Mouse (Mus musculus): ENCODE data around the gene Rpl10a.
"Not testable (repeated sequence)": the region's sequence is repeated elsewhere in the genome, so short reads cannot be mapped to it uniquely, and the experiment has no call there.

Gene Rpl10a

DNA sequence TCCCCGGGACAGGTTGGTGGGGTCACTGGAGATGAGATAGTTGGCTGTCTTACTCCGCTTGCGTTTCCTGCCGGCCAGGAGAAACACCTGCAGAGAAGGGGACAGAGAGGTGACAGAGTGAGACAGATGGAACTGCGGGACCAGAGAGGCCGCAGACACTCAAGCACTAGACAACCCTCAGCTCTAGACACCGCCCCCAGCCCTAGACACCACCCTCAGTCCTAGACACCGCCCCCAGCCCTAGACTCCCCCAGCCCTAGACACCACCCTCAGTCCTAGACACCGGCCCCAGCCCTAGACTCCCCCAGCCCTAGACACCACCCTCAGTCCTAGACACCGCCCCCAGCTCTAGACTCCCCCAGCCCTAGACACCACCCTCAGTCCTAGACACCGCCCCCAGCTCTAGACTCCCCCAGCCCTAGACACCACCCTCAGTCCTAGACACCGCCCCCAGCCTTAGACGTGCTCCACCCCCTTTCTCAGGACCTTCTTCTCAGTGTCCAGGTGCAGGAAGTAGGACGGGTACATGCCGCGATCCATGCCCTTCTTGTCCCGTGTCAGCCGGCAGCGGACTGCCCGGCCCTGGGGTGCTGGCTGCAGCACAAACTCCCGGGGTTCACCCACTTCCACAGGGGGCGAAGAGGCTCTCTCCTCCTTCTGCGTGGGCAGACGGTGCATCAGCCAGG is 30.4 kb downstream of the Rpl10a start:
- in situ Hi-C loops (cut with MboI, MseI), result not testable (repeated sequence)

DNA sequence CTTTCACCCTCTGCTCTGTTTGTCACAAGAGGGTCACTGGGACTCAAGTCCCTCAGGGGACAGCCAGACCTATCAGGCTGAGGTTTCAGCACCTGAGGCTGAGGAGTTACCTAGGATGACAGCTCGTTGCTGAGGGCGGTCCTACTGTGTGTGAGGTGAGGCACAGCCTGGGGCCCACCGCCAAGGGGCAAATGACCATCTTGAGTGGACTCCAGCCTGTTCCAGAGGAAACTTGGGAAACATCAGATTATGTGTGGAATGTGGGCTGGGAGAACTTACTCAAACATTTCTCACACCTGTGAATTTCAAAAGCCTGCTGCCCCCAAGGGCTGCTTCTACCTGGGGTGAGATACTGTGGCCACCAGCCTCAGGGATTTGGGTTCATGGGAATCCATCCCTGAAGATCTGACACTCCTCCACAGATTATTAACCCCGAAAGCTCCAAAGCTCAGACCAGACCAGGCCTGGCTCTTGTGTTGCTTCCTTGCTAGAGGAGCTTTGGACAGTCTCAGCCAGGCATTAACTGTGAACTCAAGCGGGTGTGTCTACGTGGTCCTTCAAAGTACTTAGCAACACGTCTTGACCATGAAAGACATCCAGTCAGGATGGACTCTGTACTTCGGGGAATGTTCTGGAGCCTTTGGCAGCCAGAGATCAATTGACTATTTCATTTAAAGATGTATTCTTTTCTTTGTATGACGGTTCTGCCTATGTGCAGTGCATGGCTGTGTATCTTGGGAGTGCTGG is 32.4 kb downstream of the Rpl10a start:
- in situ Hi-C loops (cut with MboI, MseI), result no loop called here

DNA sequence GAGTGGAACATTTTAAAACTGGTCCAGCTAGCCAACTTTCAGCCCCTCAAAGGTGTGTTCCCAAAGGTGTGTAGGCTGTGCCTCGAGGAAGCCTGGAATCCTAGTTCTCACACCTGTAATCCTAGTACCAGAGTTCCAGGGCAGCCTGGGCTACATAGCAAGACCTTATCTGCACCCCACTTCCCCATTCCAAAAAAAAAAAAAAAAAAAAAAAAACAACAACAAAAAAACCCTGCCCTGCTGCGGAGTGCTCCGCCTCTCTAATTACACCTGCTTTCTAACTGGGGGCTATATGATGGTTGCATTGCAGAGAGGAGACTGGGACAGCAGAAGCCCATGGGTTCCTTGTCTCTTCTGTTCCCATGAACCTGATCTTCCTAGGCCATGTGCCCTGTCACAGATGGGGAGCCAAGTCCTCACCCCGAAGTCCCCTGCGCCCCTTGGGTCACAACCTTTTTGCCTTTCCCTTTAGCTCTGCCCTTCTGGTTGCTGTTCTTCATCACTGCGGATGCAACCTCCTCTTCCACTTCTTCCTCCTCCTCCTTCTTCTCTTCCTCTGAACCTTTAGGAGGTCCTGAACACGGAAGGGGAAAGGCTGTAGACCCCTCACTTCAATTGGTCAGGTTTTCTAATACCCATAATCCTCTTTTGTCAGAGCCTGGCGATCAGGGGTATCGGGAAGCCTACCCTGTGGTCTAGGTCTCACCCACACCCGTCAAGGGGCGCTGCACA is 33.8 kb downstream of the Rpl10a start:
- in situ Hi-C loops (cut with MboI, MseI), result no loop called here

DNA sequence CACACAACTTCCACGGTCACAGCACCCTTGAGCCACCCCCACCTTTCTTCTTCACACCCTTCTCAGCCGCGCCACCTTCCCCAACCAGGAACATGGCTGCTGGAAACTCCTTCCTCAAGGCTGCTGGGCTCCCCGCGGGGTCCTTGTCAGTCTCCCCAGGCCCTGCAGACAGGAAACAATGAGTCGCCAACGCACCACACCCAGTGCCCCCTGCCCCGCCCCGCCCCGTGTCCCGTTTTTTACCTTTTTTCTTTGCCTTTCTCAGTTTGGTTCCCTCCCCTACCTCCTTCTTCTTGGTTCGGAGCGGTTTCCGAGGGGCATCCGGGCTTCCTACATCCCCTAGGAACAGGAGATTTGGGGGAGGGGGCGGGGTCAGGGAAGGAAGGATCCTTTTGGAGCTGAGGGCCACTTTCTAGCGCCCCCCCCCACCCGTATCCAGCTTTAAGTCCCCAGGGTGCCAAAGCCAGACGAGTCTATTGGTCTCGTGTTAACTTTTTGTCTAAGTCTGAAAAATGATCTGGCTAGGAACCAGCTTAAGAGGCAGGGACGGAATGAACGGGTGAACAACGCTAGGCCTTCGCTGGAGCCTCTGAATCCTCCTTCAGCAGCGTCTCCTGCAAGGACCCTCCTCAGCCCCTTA is 34.5 kb downstream of the Rpl10a start:
- in situ Hi-C loops (cut with MboI, MseI), result no loop called here

DNA sequence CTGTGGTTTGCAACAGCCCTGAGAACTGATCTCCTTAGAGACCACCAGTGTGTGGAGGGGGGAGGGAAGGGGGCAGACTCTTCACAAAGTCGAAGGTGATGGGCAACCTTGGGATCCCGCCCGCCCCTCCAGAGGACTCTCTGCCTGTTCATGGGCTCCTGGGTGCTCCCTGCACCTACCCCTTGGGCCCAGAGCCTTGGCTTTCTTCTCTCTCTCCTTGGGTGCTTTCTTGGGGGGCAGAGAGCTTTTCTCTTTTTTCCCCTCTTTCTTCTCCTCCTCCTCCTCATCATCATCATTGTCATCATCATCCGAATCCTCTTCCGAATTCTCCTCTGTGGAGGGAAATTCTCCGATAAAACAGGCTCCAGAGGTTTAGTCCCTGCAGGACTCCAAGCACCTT is 35.2 kb downstream of the Rpl10a start:
- in situ Hi-C loops (cut with MboI, MseI), result no loop called here

DNA sequence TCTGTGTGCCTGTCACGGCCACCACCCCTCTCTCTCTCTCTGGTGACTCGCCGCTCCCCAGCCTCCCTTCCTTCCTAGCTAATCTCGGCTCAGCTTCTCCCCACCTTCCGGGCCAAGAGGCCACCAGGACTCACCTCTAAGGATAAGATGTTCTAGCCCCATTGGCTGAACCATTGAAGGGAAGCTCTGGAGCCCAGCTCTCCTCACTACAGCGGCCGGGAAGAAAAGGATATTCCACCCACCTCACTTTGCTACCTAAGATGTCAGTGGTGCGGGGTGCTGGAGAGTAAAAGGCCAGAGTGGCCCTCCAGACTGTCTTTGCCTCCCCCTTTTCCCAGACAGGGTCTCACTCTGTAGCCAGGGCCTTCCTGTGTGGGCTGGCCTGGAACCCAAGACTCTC is 36.9 kb downstream of the Rpl10a start, which contains the start of gene Tulp1:
Gene Tulp1, minus strand, starts transcription at position 101 of the 400 bp plus-strand sequence.
- in situ Hi-C loops (cut with MboI, MseI), result no loop called here

DNA sequence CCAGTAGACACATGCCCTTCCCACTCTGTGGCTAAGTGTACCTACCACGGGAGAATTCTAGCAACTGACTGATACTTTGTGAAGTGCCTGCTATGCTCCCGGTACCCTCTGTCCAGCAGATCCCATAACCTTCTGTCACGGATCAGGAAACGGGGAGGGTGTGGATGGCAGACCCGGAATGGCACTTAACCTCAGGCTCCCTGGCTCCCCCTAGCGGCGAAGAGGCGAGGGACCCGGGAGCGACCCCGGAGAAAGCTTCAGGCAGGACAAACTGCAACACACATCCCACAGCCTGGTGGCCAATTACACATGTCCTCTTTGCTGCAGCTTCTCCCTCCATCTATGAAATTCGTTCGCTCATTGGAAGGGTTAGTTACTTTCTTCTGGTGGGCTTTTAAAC is 40.2 kb downstream of the Rpl10a start:
- in situ Hi-C loops (cut with MboI, MseI), result no loop called here

DNA sequence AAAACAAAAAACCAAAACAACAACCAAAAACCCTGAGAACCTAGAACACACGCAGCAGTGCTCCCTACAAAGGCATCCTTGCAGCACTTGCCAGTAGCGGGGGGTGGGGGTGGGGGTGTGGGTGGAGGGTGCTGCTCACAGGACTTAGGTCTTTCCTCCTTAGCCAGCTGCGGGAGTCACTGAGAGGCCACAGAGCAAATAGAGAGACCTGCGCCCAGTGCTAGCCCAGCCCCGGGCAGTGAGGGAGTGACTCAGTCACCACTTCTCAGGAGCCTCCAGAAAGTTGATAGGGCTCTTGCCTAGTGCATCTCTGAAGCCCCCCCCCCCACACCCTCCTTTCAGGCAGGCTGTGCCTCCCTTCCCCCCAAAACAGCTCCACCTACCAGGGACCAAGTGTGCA is 40.8 kb downstream of the Rpl10a start:
- in situ Hi-C loops (cut with MboI, MseI), result no loop called here

DNA sequence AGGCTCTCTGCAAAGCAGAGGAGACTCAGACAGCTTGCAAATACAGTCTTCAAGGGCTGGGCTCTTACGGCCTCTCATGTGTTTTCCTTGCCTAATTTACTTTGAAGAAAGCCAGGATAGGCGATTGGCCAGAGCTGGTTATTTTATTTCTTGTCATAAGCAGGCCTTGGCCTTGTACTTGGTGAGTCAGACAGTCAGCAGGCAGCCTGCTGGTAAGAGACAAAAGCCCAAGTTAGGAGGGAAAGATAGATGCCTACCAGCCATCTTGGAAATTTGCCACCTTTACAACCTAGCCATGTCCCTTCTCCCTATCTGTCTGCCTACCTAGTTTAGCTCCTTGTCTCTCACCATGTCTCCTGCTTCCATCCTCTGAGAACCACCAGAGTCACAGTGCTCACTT is 43.0 kb downstream of the Rpl10a start:
- in situ Hi-C loops (cut with MboI, MseI), result no loop called here

DNA sequence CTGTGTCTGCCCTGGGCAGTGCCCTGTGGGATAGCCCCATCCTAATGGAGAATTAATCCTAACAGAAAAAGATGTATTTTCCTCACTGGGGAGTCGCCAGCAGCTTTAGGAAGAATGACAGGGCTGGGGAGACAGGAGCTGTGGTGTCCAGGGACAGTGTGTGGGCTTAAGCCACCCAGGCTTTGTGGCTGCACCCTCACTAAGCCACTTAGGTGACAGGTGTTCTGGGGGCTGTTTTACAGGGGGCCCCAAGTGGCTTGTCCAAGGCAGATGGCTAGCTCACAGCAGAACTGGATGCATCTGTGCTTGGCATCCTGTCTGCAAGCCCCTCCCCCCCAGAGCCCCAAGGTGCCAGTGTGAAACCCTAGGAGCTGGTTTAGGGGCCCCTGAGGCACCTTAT is 43.7 kb downstream of the Rpl10a start:
- in situ Hi-C loops (cut with MboI, MseI), result no loop called here

DNA sequence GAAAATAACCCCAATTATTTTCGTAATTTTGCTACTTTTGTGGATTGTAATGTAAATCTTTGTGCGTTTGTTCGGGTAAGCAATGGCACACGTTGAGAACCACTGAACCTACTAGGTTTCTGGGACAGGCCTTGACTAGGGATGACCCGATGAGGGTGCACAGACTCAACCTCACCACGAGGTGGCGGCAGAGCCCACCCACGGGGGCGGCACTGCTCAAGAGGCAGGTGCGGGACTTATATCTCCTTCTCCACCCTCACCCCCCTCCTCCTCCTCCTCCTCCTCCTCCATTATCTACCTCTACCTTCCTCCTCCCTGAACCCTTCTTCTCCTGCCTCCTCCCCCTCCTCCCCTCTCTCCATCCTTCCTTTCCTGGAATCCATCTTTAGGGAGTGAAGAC is 45.5 kb downstream of the Rpl10a start:
- in situ Hi-C loops (cut with MboI, MseI), result no loop called here

DNA sequence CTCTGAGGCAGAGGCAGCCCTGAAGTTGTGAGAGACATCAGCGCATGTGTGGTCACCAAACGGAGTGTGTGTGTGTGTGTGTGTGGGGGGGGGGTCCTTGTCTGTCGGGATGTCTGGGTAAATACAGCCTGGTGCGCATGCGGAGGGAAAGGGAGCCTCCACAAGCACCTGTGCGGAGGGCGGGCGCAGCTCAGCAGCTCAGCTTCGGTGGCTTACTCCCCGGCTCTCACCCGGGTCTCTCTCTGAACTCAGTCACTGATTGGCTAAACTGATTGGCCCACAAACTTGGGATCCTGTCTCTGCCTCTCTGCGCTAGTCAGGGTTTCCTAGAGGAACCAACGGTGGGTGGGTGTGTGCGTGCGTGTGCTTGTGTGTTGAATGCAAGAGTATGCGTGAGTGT is 46.2 kb downstream of the Rpl10a start:
- in situ Hi-C loops (cut with MboI, MseI), result no loop called here

DNA sequence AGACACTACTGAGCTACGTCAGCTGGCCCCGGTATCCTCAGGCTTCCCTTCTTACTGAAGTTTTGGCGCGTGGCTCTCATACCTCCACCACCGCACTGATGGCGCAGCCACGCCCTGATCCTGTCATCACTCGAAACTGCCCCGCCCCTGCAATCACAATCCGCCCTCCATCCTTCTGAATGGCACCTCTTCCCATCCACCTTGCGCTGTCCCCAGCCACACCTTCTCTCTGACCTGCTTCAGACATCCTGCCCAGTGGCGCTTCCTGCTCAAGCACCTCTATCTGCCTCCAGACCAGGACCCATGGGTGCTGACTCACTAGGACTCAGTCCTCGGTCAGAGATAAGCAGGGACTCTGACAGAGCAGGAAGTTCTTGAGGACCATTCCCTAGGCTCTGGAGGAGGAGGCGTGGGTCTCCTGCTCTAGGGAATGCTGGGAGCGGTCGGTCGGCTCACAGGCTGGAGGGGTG is 47.4 kb downstream of the Rpl10a start:
- in situ Hi-C loops (cut with MboI, MseI), result loop anchor here (5.0 kb wide), 1 partner anchor 98 kb away; no protein-coding TSS in a partner anchor

DNA sequence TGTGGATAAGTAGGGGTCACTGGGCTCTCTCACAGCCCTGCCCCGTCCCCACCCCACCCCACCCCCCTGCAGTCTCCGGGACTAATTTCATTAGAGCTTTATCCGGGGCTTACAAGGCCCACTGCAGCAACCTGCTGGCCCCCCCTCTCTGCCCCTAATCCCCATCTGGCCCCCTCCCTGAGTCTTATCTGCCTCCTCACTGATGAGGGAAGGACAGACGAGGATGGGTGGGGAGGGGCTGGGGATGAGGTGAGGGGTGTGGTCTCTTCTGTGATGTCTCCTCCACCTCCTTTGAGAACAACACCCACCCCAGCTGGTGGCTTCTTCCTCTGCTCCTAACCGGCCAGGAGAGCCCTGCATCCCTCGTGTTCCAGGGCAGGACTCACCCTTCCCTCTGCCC is 52.0 kb downstream of the Rpl10a start:
- in situ Hi-C loops (cut with MboI, MseI), result no loop called here

All from T-helper 1 cell (primary cell).